Mouse (Mus musculus): ENCODE results near the gene Ctrc. TPM values are rescaled to one million over a fixed set of nuclear protein-coding genes. Genes with fewer than 3 reads are reported as not detected.

Ctrc gene
- total RNA-seq, 2 experiments from 2014 or later: not detected

Other genes with a start within 250 kb of the Ctrc start
- gene Fblim1, start 240.3 kb downstream of the Ctrc start, total RNA-seq (2014; fragmentation: Nextera tagmentation): not detected in 2 replicates
- not detected in 2 replicates for gene Fblim1, start 240.3 kb downstream of the Ctrc start, total RNA-seq (2017)
- 0.37 TPM in 1 of 2 replicates, not detected in the other for gene Tmem82, start 227.7 kb downstream of the Ctrc start, total RNA-seq (2014; fragmentation: Nextera tagmentation)
- gene Tmem82, start 227.7 kb downstream of the Ctrc start, total RNA-seq (2017): 0.52 and 0.57 TPM in 2 replicates
- not detected in 2 replicates for gene Slc25a34, start 222.5 kb downstream of the Ctrc start, total RNA-seq (2014; fragmentation: Nextera tagmentation)
- gene Slc25a34, start 222.5 kb downstream of the Ctrc start, total RNA-seq (2017): 0.65 TPM in 1 of 2 replicates, not detected in the other
- gene Plekhm2, start 181.5 kb downstream of the Ctrc start, total RNA-seq (2014; fragmentation: Nextera tagmentation): 7.7 and 16.9 TPM in 2 replicates
- 4.9 and 22.4 TPM in 2 replicates for gene Plekhm2, start 181.5 kb downstream of the Ctrc start, total RNA-seq (2017)
- gene Rsc1a1, start 160.8 kb downstream of the Ctrc start, total RNA-seq (2014; fragmentation: Nextera tagmentation): 19.1 and 23.4 TPM in 2 replicates
- gene Rsc1a1, start 160.8 kb downstream of the Ctrc start, total RNA-seq (2017): 17.1 and 26.1 TPM in 2 replicates
- 31.1 and 50.4 TPM in 2 replicates for gene Ddi2, start 122.9 kb downstream of the Ctrc start, total RNA-seq (2014; fragmentation: Nextera tagmentation)
- 24.8 and 43.8 TPM in 2 replicates for gene Ddi2, start 122.9 kb downstream of the Ctrc start, total RNA-seq (2017)
- gene Agmat, start 99.7 kb downstream of the Ctrc start, total RNA-seq (2014; fragmentation: Nextera tagmentation): 2.2 TPM in 1 of 2 replicates, not detected in the other
- gene Agmat, start 99.7 kb downstream of the Ctrc start, total RNA-seq (2017): not detected in 2 replicates
- gene Dnajc16, start 55.4 kb downstream of the Ctrc start, total RNA-seq (2014; fragmentation: Nextera tagmentation): 10.7 and 11.4 TPM in 2 replicates
- gene Dnajc16, start 55.4 kb downstream of the Ctrc start, total RNA-seq (2017): 3.2 and 6.0 TPM in 2 replicates
- gene Casp9, start 52.7 kb downstream of the Ctrc start, total RNA-seq (2014; fragmentation: Nextera tagmentation): 16.5 and 17.0 TPM in 2 replicates
- gene Casp9, start 52.7 kb downstream of the Ctrc start, total RNA-seq (2017): 11.4 and 18.1 TPM in 2 replicates
- not detected in 2 replicates for gene Cela2a, start 20.2 kb downstream of the Ctrc start, total RNA-seq (2014; fragmentation: Nextera tagmentation)
- gene Cela2a, start 20.2 kb downstream of the Ctrc start, total RNA-seq (2017): not detected in 2 replicates
- 22.7 and 43.7 TPM in 2 replicates for gene Efhd2, start 28.6 kb upstream of the Ctrc start, total RNA-seq (2014; fragmentation: Nextera tagmentation)
- 31.2 and 36.4 TPM in 2 replicates for gene Efhd2, start 28.6 kb upstream of the Ctrc start, total RNA-seq (2017)
- not detected in 2 replicates for gene Fhad1, start 168.7 kb upstream of the Ctrc start, total RNA-seq (2014; fragmentation: Nextera tagmentation)
- gene Fhad1, start 168.7 kb upstream of the Ctrc start, total RNA-seq (2017): not detected in 2 replicates
- gene Tmem51, start 237.9 kb upstream of the Ctrc start, total RNA-seq (2014; fragmentation: Nextera tagmentation): 0.42 TPM in 1 of 2 replicates, not detected in the other
- gene Tmem51, start 237.9 kb upstream of the Ctrc start, total RNA-seq (2017): not detected in 2 replicates